Mouse (Mus musculus) thymus, adult 2 months (tissue): Measurements from ENCODE around the gene Ptgfrn.

Experiments used
- CTCF ChIP-seq: fragments of 200-500 bp; IDR thresholded peaks from 2 replicates; pipeline ENCODE4 v1.5.1; 2012; ENCODE audit warnings: mild to moderate bottlenecking, control low read depth, low read length, moderate library complexity, borderline replicate concordance; ENCODE audit not compliant: control insufficient read depth, poor library complexity, insufficient read depth; ENCODE audit errors: extremely low read depth
- POLR2A ChIP-seq: fragments of 200-500 bp; IDR thresholded peaks from 2 replicates; pipeline ENCODE4 v1.6.1; 2012; ENCODE audit warnings: mild to moderate bottlenecking, low read length, control low read depth, moderate library complexity; ENCODE audit not compliant: control insufficient read depth, poor library complexity, insufficient read depth; ENCODE audit errors: extremely low read depth

DNA sequence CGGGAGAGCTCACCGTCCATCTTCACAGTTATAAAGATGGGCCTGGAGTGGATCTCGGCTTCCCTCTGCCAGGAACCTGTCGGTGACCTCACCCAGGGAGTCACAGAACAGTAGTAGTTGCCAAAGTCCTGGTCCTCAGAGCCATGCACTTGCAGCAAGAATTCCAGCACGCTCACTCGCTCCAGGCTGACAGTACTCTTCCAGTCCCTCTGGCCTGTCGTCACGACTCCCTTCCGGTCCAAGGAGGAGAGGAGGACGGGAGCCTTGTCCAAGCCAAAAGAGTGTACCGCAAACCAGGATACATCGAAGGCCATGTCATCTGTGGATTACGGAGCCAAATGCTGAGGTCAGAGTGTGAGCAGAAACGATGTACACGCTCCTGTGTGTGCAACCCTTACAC is 64.6 kb downstream of the Ptgfrn start:
- no peak for TF ChIP-seq CTCF
- no peak for TF ChIP-seq POLR2A
